Mouse (Mus musculus): Measurements from ENCODE around the gene Wwc2. TPM values are rescaled to one million over a fixed set of nuclear protein-coding genes. Genes with fewer than 3 reads are reported as not detected.

Wwc2 gene
- polyA plus RNA-seq, 1 experiment from 2014 or later: 12.7 TPM

DNA sequence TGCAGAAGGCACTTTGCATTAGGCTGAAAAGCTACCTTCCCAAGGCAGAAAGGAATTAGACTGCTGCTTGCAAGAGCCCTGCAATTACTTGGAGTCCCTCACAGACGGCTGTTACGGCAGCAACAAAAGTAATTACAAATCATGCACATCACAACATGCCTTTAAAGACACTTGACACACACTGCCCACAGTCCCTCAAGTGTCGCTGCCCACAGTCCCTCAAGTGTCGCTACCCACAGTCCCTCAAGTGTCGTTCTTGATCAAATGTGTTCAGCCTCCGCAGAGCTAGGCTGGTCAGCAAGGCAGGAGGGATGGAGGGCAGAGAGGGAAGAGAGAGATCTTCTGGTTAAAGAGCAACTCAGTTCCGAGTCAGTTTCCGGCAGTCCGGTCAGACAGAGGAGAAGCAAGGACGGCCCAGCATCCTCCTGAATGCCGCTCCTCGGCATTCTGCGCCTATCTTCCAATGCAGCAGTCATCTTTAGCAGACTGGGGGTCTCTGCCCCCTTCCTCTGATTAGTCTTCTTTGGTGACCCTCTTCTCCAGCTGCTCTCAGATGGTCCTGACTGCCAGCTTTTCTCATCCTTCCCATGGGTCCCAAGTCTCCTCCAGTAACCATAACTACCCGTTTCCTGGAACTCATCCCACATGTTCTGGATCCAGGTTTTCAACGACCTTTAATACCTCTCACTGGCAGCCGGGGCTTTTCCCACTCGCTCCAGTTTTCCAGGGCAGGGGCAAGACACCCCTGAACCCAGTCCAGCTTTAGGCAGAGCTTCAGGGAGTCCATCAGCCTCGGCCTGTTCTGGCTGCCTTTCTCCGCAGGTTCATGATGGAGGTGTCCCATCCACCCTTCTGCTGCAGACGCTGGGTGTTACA is 23.4 kb downstream of the Wwc2 start:
- no peak overlapping the region for H3K4me2 ChIP-seq (ENCODE audit: low read depth, low read length)
- H3K9ac ChIP-seq (ENCODE audit: low read depth, low read length): no peak overlapping the region
- no peaks in the 10 kb centered on the region for H3K36me3 ChIP-seq (ENCODE audit: control insufficient read depth, insufficient read depth, low read length)
- H3K27me3 ChIP-seq (replicated peaks; ENCODE audit: control insufficient read depth, insufficient read depth, low read length): no peaks in the 10 kb centered on the region
- H3K4me3 ChIP-seq (ENCODE audit: low read depth, low read length): no peak overlapping the region
- no peak for ATAC-seq (ENCODE audit: low read depth)
- H3K27ac ChIP-seq (replicated peaks; ENCODE audit: low read depth, low read length): no peak overlapping the region
- H3K4me1 ChIP-seq (ENCODE audit: control insufficient read depth, insufficient read depth, low read length): peaks cover 11% of the 10 kb centered on the region
- no peak for DNase-seq (ENCODE audit: low spot score)
- 63% methylated on average over 20 of the region's 20 CpGs for WGBS
- no peaks in the 10 kb centered on the region for H3K9me3 ChIP-seq (ENCODE audit: control insufficient read depth, low read length)

DNA sequence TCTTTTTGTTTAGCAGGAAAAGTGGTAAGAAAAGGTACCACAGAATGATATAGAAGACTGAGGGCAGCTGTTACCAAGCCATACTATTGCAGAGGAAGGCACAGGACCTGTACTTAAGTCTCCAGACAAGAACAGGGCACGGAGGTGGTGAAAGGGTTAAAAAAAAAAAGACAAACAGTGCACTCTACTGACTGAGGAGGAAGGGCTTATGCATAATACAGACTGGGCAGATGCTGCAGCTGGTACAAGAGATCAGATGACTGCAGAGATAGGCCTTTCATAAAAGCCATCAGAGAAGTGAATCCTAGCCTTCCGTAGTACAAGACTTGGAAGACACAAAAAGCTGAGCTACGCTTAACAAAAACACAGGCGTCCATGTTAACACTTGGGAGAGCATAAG is 28.2 kb downstream of the Wwc2 start:
- H3K4me2 ChIP-seq (ENCODE audit: low read depth, low read length): no peak overlapping the region
- no peak; the same call in 1 of the 2 replicates for ATAC-seq (ENCODE audit: low read depth)
- DNase-seq (ENCODE audit: low spot score): no peak
- no peaks in the 10 kb centered on the region for H3K9me3 ChIP-seq (ENCODE audit: control insufficient read depth, low read length)
- no peak overlapping the region for H3K4me3 ChIP-seq (ENCODE audit: low read depth, low read length)
- no peaks in the 10 kb centered on the region for H3K36me3 ChIP-seq (ENCODE audit: control insufficient read depth, insufficient read depth, low read length)
- no peak overlapping the region for H3K27ac ChIP-seq (replicated peaks; ENCODE audit: low read depth, low read length)
- peaks cover 9% of the 10 kb centered on the region for H3K4me1 ChIP-seq (ENCODE audit: control insufficient read depth, insufficient read depth, low read length)
- no peak overlapping the region for H3K9ac ChIP-seq (ENCODE audit: low read depth, low read length)
- WGBS: 63% methylated on average over 4 of the region's 4 CpGs
- no peaks in the 10 kb centered on the region for H3K27me3 ChIP-seq (replicated peaks; ENCODE audit: control insufficient read depth, insufficient read depth, low read length)

DNA sequence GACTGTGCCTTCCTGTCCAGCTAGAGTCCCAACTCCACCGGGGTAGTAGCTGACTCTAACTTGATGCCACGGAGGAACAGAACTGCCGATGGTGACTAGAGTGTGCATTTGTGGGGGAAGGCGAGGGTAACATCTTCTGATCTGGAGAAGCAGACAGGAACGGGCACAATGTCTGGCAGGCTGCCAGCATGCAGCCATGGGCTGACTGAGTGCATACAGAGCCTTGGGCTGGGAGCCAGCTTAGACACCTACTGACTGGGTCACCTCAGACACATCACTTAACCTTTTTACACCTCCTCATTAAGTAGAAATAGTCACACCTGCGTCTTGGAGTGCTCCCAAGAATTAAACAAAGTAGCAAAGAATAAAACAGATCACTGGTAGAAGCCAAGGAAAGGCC is 28.7 kb downstream of the Wwc2 start:
- H3K36me3 ChIP-seq (ENCODE audit: control insufficient read depth, insufficient read depth, low read length): no peaks in the 10 kb centered on the region
- no peak overlapping the region for H3K4me2 ChIP-seq (ENCODE audit: low read depth, low read length)
- no peak overlapping the region for H3K9ac ChIP-seq (ENCODE audit: low read depth, low read length)
- no peaks in the 10 kb centered on the region for H3K27me3 ChIP-seq (replicated peaks; ENCODE audit: control insufficient read depth, insufficient read depth, low read length)
- H3K9me3 ChIP-seq (ENCODE audit: control insufficient read depth, low read length): no peaks in the 10 kb centered on the region
- peaks cover 7% of the 10 kb centered on the region for H3K4me1 ChIP-seq (ENCODE audit: control insufficient read depth, insufficient read depth, low read length)
- no peak overlapping the region for H3K4me3 ChIP-seq (ENCODE audit: low read depth, low read length)
- 65% methylated on average over 6 of the region's 6 CpGs for WGBS
- ATAC-seq (ENCODE audit: low read depth) (peak; percentile 63; the same call in 1 of the 2 replicates), DNase-seq (ENCODE audit: low spot score) (peak; percentile 76)
- no peak overlapping the region for H3K27ac ChIP-seq (replicated peaks; ENCODE audit: low read depth, low read length)

DNA sequence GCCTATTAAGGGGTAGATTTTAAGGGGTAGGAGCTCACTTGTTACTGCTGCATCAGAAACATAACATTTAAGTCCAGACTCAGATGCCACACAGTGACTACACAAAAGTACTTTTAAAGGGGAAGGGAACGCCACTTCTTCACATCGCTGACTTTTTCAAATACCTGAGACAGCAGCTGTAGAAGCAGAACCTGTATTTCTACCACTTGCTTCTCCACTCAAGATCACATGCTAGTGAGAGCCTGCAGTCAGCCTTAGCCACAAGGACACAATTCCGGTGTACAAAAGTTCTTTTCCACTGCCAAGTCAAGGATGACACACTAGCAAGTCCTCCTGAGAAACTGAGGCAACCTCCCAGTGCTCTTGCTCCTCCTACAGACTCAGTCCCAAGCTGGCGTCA is 33.2 kb downstream of the Wwc2 start:
- WGBS: 82% methylated on average over 4 of the region's 4 CpGs
- H3K27ac ChIP-seq (replicated peaks; ENCODE audit: low read depth, low read length): no peak overlapping the region

DNA sequence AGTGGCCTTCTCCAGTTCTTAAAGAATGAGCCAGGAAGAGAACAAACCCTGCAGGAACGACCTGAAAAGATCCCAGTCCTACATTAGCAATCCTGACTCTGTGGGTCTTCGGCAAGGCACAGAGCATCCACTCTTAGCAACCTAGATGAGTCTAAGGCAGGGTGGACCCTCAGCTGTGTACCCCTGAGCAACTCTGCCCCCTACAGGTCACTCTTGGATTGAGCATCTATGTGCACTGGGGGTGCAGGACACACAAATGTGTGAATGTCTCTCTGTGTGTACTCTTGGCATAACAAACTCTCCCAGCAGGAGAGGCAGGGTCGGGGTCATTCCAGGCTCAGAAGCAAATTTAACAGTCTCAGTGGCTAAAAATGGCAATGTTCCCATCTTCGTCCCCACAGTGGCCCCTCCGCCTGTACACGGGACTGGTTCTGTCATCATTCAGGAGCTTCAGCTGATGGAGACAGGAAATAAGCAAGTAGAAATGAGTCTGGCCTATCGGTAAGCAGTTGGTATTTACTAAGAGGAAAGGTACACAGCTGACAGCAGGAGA is 39.3 kb downstream of the Wwc2 start:
- Histone ChIP-seq H3K27me3 (replicated peaks; ENCODE audit: control insufficient read depth, insufficient read depth, low read length) (no peaks in the 10 kb centered on the region), H3K36me3 (ENCODE audit: control insufficient read depth, insufficient read depth, low read length) (no peaks in the 10 kb centered on the region), H3K27ac (replicated peaks; ENCODE audit: low read depth, low read length) (no peak overlapping the region), H3K4me3 (ENCODE audit: low read depth, low read length) (no peak overlapping the region), H3K9me3 (ENCODE audit: control insufficient read depth, low read length) (no peaks in the 10 kb centered on the region), H3K4me2 (ENCODE audit: low read depth, low read length) (no peak overlapping the region), H3K4me1 (ENCODE audit: control insufficient read depth, insufficient read depth, low read length) (peaks cover 8% of the 10 kb centered on the region; the same call in 1 of the 2 replicates), H3K9ac (ENCODE audit: low read depth, low read length) (no peak overlapping the region)
- 64% methylated on average over 7 of the region's 7 CpGs for WGBS
- ATAC-seq (ENCODE audit: low read depth) (0 out of 2 replicates have a peak, but pooled peaks have one; percentile 50), DNase-seq (ENCODE audit: low spot score) (no peak)

More for the DNA sequence above, 33.2 kb downstream of the Wwc2 start:
- no peak overlapping the region for H3K9ac ChIP-seq (ENCODE audit: low read depth, low read length)
- no peaks in the 10 kb centered on the region for H3K9me3 ChIP-seq (ENCODE audit: control insufficient read depth, low read length)
- ATAC-seq (ENCODE audit: low read depth) (no peak), DNase-seq (ENCODE audit: low spot score) (no peak)
- no peak overlapping the region for H3K4me3 ChIP-seq (ENCODE audit: low read depth, low read length)
- H3K27me3 ChIP-seq (replicated peaks; ENCODE audit: control insufficient read depth, insufficient read depth, low read length): no peaks in the 10 kb centered on the region
- no peak overlapping the region for H3K4me2 ChIP-seq (ENCODE audit: low read depth, low read length)
- H3K4me1 ChIP-seq (ENCODE audit: control insufficient read depth, insufficient read depth, low read length): peaks cover 3% of the 10 kb centered on the region
- no peaks in the 10 kb centered on the region for H3K36me3 ChIP-seq (ENCODE audit: control insufficient read depth, insufficient read depth, low read length)

DNA sequence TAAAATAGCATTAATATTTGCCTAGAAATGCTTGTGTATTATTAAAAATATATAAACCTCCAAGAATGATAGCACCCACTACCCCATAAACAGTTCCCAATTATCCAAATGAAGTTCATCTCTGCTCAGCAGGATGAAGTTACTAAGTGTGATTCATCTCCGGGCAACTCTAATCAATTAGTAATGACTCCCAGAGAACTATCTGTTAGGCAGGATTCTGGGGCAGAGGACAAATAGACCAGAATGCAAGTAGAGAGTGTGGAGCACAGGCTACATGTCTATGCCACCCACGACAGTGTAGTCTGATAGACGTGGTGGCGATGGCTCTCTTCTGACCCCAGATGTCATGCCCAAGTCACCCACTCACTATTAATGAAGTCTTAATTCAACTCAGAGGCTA is 41.9 kb downstream of the Wwc2 start:
- WGBS: 76% methylated on average over 4 of the region's 4 CpGs
- H3K9ac ChIP-seq (ENCODE audit: low read depth, low read length): no peak overlapping the region
- no peak overlapping the region for H3K4me2 ChIP-seq (ENCODE audit: low read depth, low read length)
- no peak overlapping the region for H3K4me3 ChIP-seq (ENCODE audit: low read depth, low read length)
- no peaks in the 10 kb centered on the region for H3K27me3 ChIP-seq (replicated peaks; ENCODE audit: control insufficient read depth, insufficient read depth, low read length)
- ATAC-seq (ENCODE audit: low read depth) (no peak), DNase-seq (ENCODE audit: low spot score) (no peak)
- H3K36me3 ChIP-seq (ENCODE audit: control insufficient read depth, insufficient read depth, low read length): no peaks in the 10 kb centered on the region
- no peaks in the 10 kb centered on the region for H3K9me3 ChIP-seq (ENCODE audit: control insufficient read depth, low read length)
- H3K27ac ChIP-seq (replicated peaks; ENCODE audit: low read depth, low read length): no peak overlapping the region; the same call in 1 of the 2 replicates
- H3K4me1 ChIP-seq (ENCODE audit: control insufficient read depth, insufficient read depth, low read length): peaks cover 8% of the 10 kb centered on the region; the same call in 1 of the 2 replicates

DNA sequence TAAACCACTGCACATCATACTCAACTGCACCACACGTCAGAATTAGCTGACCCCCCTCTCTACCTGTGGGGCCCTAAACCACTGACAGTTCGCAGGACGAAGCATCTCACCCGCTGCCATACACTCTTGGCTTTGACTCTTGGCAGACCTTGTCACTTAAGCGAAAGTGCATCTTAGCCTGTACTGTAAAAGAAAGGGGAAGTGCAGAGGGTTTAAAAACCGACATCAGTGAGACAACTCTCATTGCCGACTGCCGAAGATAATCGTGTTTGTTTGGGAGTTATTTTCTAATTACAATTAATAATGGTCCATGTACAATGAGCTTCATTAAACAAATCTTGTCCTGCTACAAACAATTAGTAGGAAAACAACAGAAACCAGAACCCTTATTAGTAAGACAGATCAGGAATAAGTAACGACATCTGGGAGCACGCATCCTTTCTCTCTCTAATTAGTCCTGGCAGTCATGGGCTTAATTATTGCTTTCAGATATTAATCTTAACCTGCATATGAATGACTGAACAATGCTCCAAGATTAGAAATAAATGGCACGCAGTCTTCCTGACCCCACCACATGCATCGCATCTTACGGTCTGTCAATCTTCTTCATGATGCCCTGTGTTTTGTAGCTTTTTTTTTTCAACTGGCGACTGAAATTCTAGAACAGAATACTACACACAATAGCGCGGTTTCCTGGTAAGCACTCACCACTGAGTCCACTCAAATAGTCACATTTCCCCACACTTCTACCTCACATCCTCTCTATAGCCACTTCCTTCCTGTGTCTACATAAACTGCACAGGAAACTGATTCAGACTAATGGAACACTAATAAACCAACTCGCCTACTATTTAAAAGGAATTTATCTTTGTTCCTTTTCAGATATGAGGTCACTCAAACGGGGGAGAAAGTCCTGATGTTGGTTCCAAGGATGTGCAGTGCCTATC is 42.8 kb downstream of the Wwc2 start:
- H3K4me3 ChIP-seq (ENCODE audit: low read depth, low read length): no peak overlapping the region
- DNase-seq (ENCODE audit: low spot score): no peak
- H3K9me3 ChIP-seq (ENCODE audit: control insufficient read depth, low read length): no peaks in the 10 kb centered on the region
- no peak overlapping the region for H3K4me2 ChIP-seq (ENCODE audit: low read depth, low read length)
- H3K9ac ChIP-seq (ENCODE audit: low read depth, low read length): no peak overlapping the region
- H3K27ac ChIP-seq (replicated peaks; ENCODE audit: low read depth, low read length): peak overlapping the region; percentile 24; the same call in 1 of the 2 replicates
- H3K27me3 ChIP-seq (replicated peaks; ENCODE audit: control insufficient read depth, insufficient read depth, low read length): no peaks in the 10 kb centered on the region
- 61% methylated on average over 19 of the region's 19 CpGs for WGBS
- no peaks in the 10 kb centered on the region for H3K36me3 ChIP-seq (ENCODE audit: control insufficient read depth, insufficient read depth, low read length)
- ATAC-seq (ENCODE audit: low read depth): no peak; the same call in 1 of the 2 replicates
- peaks cover 8% of the 10 kb centered on the region; the same call in 1 of the 2 replicates for H3K4me1 ChIP-seq (ENCODE audit: control insufficient read depth, insufficient read depth, low read length)

DNA sequence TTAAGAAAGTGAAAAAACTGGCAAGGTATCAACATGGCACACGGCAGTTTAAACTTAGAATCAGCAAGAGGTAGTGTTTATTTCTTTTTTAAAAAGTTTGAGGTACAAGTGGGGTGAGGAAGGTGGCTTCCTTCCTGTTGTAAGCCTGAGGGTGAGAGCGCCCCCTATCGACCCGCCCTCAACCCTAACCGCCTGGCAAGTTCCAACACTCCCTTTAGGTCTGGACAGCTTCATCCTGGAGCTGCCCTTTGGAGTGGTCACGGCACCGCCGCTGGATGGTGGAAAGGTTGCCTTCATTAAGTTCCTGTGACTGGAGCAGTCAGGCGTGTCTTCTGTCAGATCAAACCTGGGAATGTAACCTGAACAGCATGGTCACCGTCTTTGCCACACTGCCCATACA is 47.7 kb downstream of the Wwc2 start:
- ATAC-seq (ENCODE audit: low read depth) (no peak), DNase-seq (ENCODE audit: low spot score) (no peak)
- no peaks in the 10 kb centered on the region for H3K36me3 ChIP-seq (ENCODE audit: control insufficient read depth, insufficient read depth, low read length)

More for the DNA sequence above, 47.7 kb downstream of the Wwc2 start:
- Histone ChIP-seq H3K9me3 (ENCODE audit: control insufficient read depth, low read length) (no peaks in the 10 kb centered on the region), H3K9ac (ENCODE audit: low read depth, low read length) (no peak overlapping the region), H3K4me3 (ENCODE audit: low read depth, low read length) (no peak overlapping the region), H3K4me2 (ENCODE audit: low read depth, low read length) (no peak overlapping the region), H3K4me1 (ENCODE audit: control insufficient read depth, insufficient read depth, low read length) (peaks cover 13% of the 10 kb centered on the region), H3K27ac (replicated peaks; ENCODE audit: low read depth, low read length) (no peak overlapping the region), H3K27me3 (replicated peaks; ENCODE audit: control insufficient read depth, insufficient read depth, low read length) (no peaks in the 10 kb centered on the region)
- WGBS: 62% methylated on average over 10 of the region's 10 CpGs

Measured in embryonic facial prominence, embryonic 14.5 days (tissue).